Mouse (Mus musculus): ENCODE measurements around the gene Elp1. TPM values are rescaled to one million over a fixed set of nuclear protein-coding genes. Genes with fewer than 3 reads are reported as not detected.
A peak's percentile ranks its signal among the peaks of the same experiment; 100 is the strongest.

Gene Elp1
- polyA plus RNA-seq, 1 experiment from 2014 or later = 101 TPM

DNA sequence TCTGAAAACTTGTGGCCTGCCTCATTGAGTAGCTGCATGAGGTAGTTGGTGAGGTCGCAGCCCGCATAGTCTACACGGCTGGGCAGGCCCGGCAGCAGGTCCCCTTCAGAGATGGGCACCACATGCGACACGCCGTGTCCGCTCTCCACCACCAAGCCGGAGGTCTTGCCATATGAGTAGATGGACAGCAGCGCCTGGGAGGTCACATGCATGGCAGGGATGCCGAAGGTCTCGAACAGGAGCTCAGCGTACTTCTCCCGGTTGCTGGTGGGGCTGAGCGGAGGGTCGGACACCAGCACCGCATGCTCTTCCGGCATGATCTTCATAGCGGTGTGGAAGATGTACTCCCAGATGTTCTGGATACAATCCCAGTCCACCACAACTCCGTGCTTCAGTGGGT is 61.5 kb downstream of the Elp1 start:
- Histone ChIP-seq H3K27ac (replicated peaks; ENCODE audit: low read depth, low read length) (no peak overlapping the region), H3K4me2 (ENCODE audit: low read depth, severe bottlenecking) (no peak overlapping the region), H3K9ac (ENCODE audit: low read length) (no peak overlapping the region), H3K4me1 (ENCODE audit: control insufficient read depth, insufficient read depth, low read length) (no peaks in the 10 kb centered on the region), H3K4me3 (ENCODE audit: low read depth, low read length) (no peak overlapping the region), H3K27me3 (ENCODE audit: control insufficient read depth, insufficient read depth, low read length) (no peaks in the 10 kb centered on the region), H3K36me3 (ENCODE audit: control insufficient read depth, insufficient read depth, low read length) (peaks cover 3% of the 10 kb centered on the region; the same call in 1 of the 2 replicates), H3K9me3 (ENCODE audit: control insufficient read depth, low read length) (no peaks in the 10 kb centered on the region)
- ATAC-seq (ENCODE audit: insufficient number of reproducible peaks, low FRiP score, low TSS enrichment, low read depth) = no peak
- WGBS = 96% methylated on average over 20 of the region's 20 CpGs
- no peak for DNase-seq (ENCODE audit: low spot score)

GRCm38 (mm10) chr4:56740020-56740485 is 62.1 kb downstream of the Elp1 start, which contains the start of gene Gm26657:
Gene Gm26657, plus strand, starts transcription at chr4:56740070.
- 87% methylated on average over 18 of the region's 18 CpGs for WGBS
- Histone ChIP-seq H3K27me3 (ENCODE audit: control insufficient read depth, insufficient read depth, low read length) (no peaks in the 10 kb centered on the region), H3K27ac (replicated peaks; ENCODE audit: low read depth, low read length) (no peak within 1 kb of the TSS), H3K9me3 (ENCODE audit: control insufficient read depth, low read length) (no peaks in the 10 kb centered on the region), H3K4me2 (ENCODE audit: low read depth, severe bottlenecking) (no peak within 1 kb of the TSS), H3K4me3 (ENCODE audit: low read depth, low read length) (no peak within 1 kb of the TSS), H3K36me3 (ENCODE audit: control insufficient read depth, insufficient read depth, low read length) (no peaks in the 10 kb centered on the region), H3K9ac (ENCODE audit: low read length) (no peak within 1 kb of the TSS), H3K4me1 (ENCODE audit: control insufficient read depth, insufficient read depth, low read length) (no peaks in the 10 kb centered on the region)
- DNase-seq (ENCODE audit: low spot score) = no peak
- no peak for ATAC-seq (ENCODE audit: insufficient number of reproducible peaks, low FRiP score, low TSS enrichment, low read depth)

DNA sequence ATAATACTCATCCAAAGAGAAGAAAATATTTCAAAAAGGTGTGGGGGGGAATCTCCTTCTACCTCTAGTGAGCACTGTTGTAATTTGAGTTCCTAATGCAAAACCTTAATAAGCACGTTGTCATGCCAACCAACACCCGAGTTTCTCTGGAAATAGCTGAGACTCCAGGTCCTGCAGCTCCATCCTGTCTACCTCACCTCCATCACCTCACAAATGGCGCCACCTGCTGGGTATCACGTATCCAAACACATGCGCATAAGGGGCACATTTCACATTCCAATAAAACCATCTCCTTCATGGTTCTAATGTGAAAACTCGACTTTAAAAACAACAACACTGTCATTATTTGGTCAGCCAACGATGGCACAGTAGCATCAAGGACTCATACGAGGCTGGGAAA is 76.3 kb downstream of the Elp1 start:
- no peak overlapping the region for H3K9ac ChIP-seq (ENCODE audit: low read length)
- H3K36me3 ChIP-seq (ENCODE audit: control insufficient read depth, insufficient read depth, low read length) = no peaks in the 10 kb centered on the region
- ATAC-seq (ENCODE audit: insufficient number of reproducible peaks, low FRiP score, low TSS enrichment, low read depth) (no peak), DNase-seq (ENCODE audit: low spot score) (peak; percentile 45)
- no peaks in the 10 kb centered on the region for H3K4me1 ChIP-seq (ENCODE audit: control insufficient read depth, insufficient read depth, low read length)
- H3K27me3 ChIP-seq (ENCODE audit: control insufficient read depth, insufficient read depth, low read length) = no peaks in the 10 kb centered on the region
- no peak overlapping the region for H3K4me3 ChIP-seq (ENCODE audit: low read depth, low read length)
- no peak overlapping the region for H3K4me2 ChIP-seq (ENCODE audit: low read depth, severe bottlenecking)
- H3K9me3 ChIP-seq (ENCODE audit: control insufficient read depth, low read length) = no peaks in the 10 kb centered on the region
- WGBS = 61% methylated on average over 8 of the region's 8 CpGs
- no peak overlapping the region for H3K27ac ChIP-seq (replicated peaks; ENCODE audit: low read depth, low read length)

- H3K4me2 ChIP-seq (ENCODE audit: low read depth, severe bottlenecking) = no peak overlapping the region
- no peak overlapping the region for H3K9ac ChIP-seq (ENCODE audit: low read length)
- no peaks in the 10 kb centered on the region for H3K27me3 ChIP-seq (ENCODE audit: control insufficient read depth, insufficient read depth, low read length)
- WGBS = 90% methylated on average over 6 of the region's 6 CpGs
- no peak overlapping the region for H3K27ac ChIP-seq (replicated peaks; ENCODE audit: low read depth, low read length)
- H3K36me3 ChIP-seq (ENCODE audit: control insufficient read depth, insufficient read depth, low read length) = no peaks in the 10 kb centered on the region
- no peaks in the 10 kb centered on the region for H3K9me3 ChIP-seq (ENCODE audit: control insufficient read depth, low read length)
- H3K4me1 ChIP-seq (ENCODE audit: control insufficient read depth, insufficient read depth, low read length) = no peaks in the 10 kb centered on the region
- no peak for DNase-seq (ENCODE audit: low spot score)
- H3K4me3 ChIP-seq (ENCODE audit: low read depth, low read length) = no peak overlapping the region
- ATAC-seq (ENCODE audit: insufficient number of reproducible peaks, low FRiP score, low TSS enrichment, low read depth) = no peak
These were observed 78.9 kb downstream of the Elp1 start for GRCm38 (mm10) chr4:56723237-56723636.

DNA sequence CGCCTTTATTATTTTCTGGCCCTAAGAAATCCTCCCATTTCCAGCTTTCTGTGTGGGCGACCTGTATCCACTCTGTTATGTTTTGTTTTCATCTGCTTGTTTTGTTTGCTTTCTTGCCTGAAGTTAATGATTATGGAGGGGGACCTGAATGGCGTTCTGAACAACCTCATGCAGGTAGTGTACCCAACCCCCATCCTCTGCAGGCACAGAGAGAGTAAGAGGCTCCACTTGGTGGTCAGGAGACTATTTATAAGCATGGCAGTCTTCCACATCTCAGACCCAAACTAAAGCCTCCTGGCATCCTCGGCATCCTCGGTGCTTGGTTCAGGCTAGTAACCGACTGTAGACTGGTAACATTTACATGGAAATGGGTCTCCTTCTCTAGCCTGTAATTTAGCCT is 79.8 kb downstream of the Elp1 start:
- 73% methylated on average over 6 of the region's 6 CpGs for WGBS
- no peak overlapping the region for H3K27ac ChIP-seq (replicated peaks; ENCODE audit: low read depth, low read length)
- H3K9ac ChIP-seq (ENCODE audit: low read length) = no peak overlapping the region
- DNase-seq (ENCODE audit: low spot score) = no peak
- no peak overlapping the region for H3K4me2 ChIP-seq (ENCODE audit: low read depth, severe bottlenecking)
- H3K4me3 ChIP-seq (ENCODE audit: low read depth, low read length) = no peak overlapping the region
- no peaks in the 10 kb centered on the region for H3K4me1 ChIP-seq (ENCODE audit: control insufficient read depth, insufficient read depth, low read length)
- H3K27me3 ChIP-seq (ENCODE audit: control insufficient read depth, insufficient read depth, low read length) = no peaks in the 10 kb centered on the region
- no peak for ATAC-seq (ENCODE audit: insufficient number of reproducible peaks, low FRiP score, low TSS enrichment, low read depth)
- no peaks in the 10 kb centered on the region for H3K36me3 ChIP-seq (ENCODE audit: control insufficient read depth, insufficient read depth, low read length)
- no peaks in the 10 kb centered on the region for H3K9me3 ChIP-seq (ENCODE audit: control insufficient read depth, low read length)

GRCm38 (mm10) chr4:56721469-56721868 is 80.7 kb downstream of the Elp1 start:
- H3K36me3 ChIP-seq (ENCODE audit: control insufficient read depth, insufficient read depth, low read length) = no peaks in the 10 kb centered on the region
- H3K4me1 ChIP-seq (ENCODE audit: control insufficient read depth, insufficient read depth, low read length) = no peaks in the 10 kb centered on the region
- no peaks in the 10 kb centered on the region for H3K27me3 ChIP-seq (ENCODE audit: control insufficient read depth, insufficient read depth, low read length)
- no peak overlapping the region for H3K4me3 ChIP-seq (ENCODE audit: low read depth, low read length)
- no peak overlapping the region for H3K9ac ChIP-seq (ENCODE audit: low read length)
- WGBS = 29% methylated on average over 3 of the region's 3 CpGs
- H3K9me3 ChIP-seq (ENCODE audit: control insufficient read depth, low read length) = no peaks in the 10 kb centered on the region
- DNase-seq (ENCODE audit: low spot score) (peak; percentile 47), ATAC-seq (ENCODE audit: insufficient number of reproducible peaks, low FRiP score, low TSS enrichment, low read depth) (no peak)
- H3K4me2 ChIP-seq (ENCODE audit: low read depth, severe bottlenecking) = no peak overlapping the region
- H3K27ac ChIP-seq (replicated peaks; ENCODE audit: low read depth, low read length) = no peak overlapping the region

GRCm38 (mm10) chr4:56720403-56720802 is 81.7 kb downstream of the Elp1 start:
- H3K4me1 ChIP-seq (ENCODE audit: control insufficient read depth, insufficient read depth, low read length) = no peaks in the 10 kb centered on the region
- H3K9me3 ChIP-seq (ENCODE audit: control insufficient read depth, low read length) = no peaks in the 10 kb centered on the region
- no peak overlapping the region for H3K4me3 ChIP-seq (ENCODE audit: low read depth, low read length)
- no peaks in the 10 kb centered on the region for H3K27me3 ChIP-seq (ENCODE audit: control insufficient read depth, insufficient read depth, low read length)
- ATAC-seq (ENCODE audit: insufficient number of reproducible peaks, low FRiP score, low TSS enrichment, low read depth) = no peak
- no peak overlapping the region for H3K9ac ChIP-seq (ENCODE audit: low read length)
- 86% methylated on average over 9 of the region's 9 CpGs for WGBS
- H3K27ac ChIP-seq (replicated peaks; ENCODE audit: low read depth, low read length) = no peak overlapping the region
- no peak overlapping the region for H3K4me2 ChIP-seq (ENCODE audit: low read depth, severe bottlenecking)
- H3K36me3 ChIP-seq (ENCODE audit: control insufficient read depth, insufficient read depth, low read length) = no peaks in the 10 kb centered on the region
- DNase-seq (ENCODE audit: low spot score) = no peak

- Histone ChIP-seq H3K4me2 (ENCODE audit: low read depth, severe bottlenecking) (no peak overlapping the region), H3K4me3 (ENCODE audit: low read depth, low read length) (no peak overlapping the region), H3K9me3 (ENCODE audit: control insufficient read depth, low read length) (no peaks in the 10 kb centered on the region), H3K4me1 (ENCODE audit: control insufficient read depth, insufficient read depth, low read length) (no peaks in the 10 kb centered on the region), H3K27me3 (ENCODE audit: control insufficient read depth, insufficient read depth, low read length) (no peaks in the 10 kb centered on the region), H3K27ac (replicated peaks; ENCODE audit: low read depth, low read length) (no peak overlapping the region), H3K9ac (ENCODE audit: low read length) (no peak overlapping the region), H3K36me3 (ENCODE audit: control insufficient read depth, insufficient read depth, low read length) (no peaks in the 10 kb centered on the region)
- no peak for DNase-seq (ENCODE audit: low spot score)
- 64% methylated on average over 9 of the region's 9 CpGs for WGBS
- ATAC-seq (ENCODE audit: insufficient number of reproducible peaks, low FRiP score, low TSS enrichment, low read depth) = no peak
These were observed 82.7 kb downstream of the Elp1 start for GRCm38 (mm10) chr4:56719456-56719855.

Data from limb, embryonic 11.5 days (tissue).